ENCODE assay signal across 9 mouse cellular contexts in genomic region chr6:73254307-73255228, GRCm38 (mm10). TPM values are rescaled to one million over a fixed set of nuclear protein-coding genes. Genes with fewer than 3 reads are reported as not detected.
DNase-seq lines count a peak whose midpoint lies in the region; TF ChIP-seq lines count a peak whose summit lies in the region.
"Had no signal": no experiment of that assay in that cellular context is flagged by ENCODE, and none has a peak within 500 bp of the region (broad histone marks: within the 10 kb centered on the region; RNA-seq: fewer than 3 reads in every experiment).

No protein-coding gene starts in this region.

- H3K27ac ChIP-seq in spleen, adult 2 months (ENCODE audit: insufficient read depth, low read length), result peak overlapping the region; percentile 83
- H3K27ac ChIP-seq: midbrain, embryonic 12.5 days had no signal

- peak; percentile 32 to 36 for DNase-seq in gastrocnemius, adult 8-10 months (ENCODE audit: low spot score in 2 of 2)
- DNase-seq in gastrocnemius, postnatal 14 days, result no peak
- DNase-seq in spleen, adult 2 months (ENCODE audit: low read depth in 1 of 2, low spot score in 2 of 2), result peak; percentile 31 to 41
- no peak for DNase-seq in spleen, adult 12 weeks (ENCODE audit: low spot score)
- peak; percentile 39 for DNase-seq in induced T-regulatory cell, adult 2 months (ENCODE audit: low read depth)
- DNase-seq in thymus, postnatal 25 days, result peak; percentile 17
- DNase-seq in ovary, postnatal 10 days (ENCODE audit: low spot score), result no peak
- DNase-seq in ovary, postnatal 14 days (ENCODE audit: low spot score), result no peak

- H3K4me3 ChIP-seq in spleen, adult 2 months (ENCODE audit: extremely low read depth, insufficient read depth, insufficient read length), result no peak overlapping the region
- H3K4me3 ChIP-seq: midbrain, embryonic 12.5 days had no signal

- H3K36me3 ChIP-seq in spleen, adult 2 months (ENCODE audit: control insufficient read depth, insufficient read depth, low read length), result peaks cover 11% of the 10 kb centered on the region

- TF ChIP-seq CTCF in spleen, adult 2 months (IDR thresholded peaks at IDR 0.05; ENCODE audit: extremely low read depth, insufficient read depth, insufficient read length, insufficient replicate concordance), result no peak

- no peaks in the 10 kb centered on the region for H3K27me3 ChIP-seq in spleen, adult 2 months (ENCODE audit: control insufficient read depth, insufficient read depth, low read length)
- H3K27me3 ChIP-seq: midbrain, embryonic 12.5 days had no signal

- H3K4me1 ChIP-seq in spleen, adult 2 months (ENCODE audit: control insufficient read depth, insufficient read depth, insufficient read length), result peaks cover 15% of the 10 kb centered on the region; the same call in 1 of the 2 replicates

- WGBS in spleen, adult 2 months, result 29% methylated on average over 9 of the region's 9 CpGs

- intact Hi-C loops in gastrocnemius, postnatal 14 days (cut with DNase I; ENCODE audit: low total_unique reads), result no loop called here

- no peak for TF ChIP-seq POLR2A in spleen, adult 2 months (IDR thresholded peaks at IDR 0.05; ENCODE audit: low read depth, low read length)

RNA-seq across cellular contexts. Expression of gene Suclg1, which starts 6.4 kb away (rescaled TPM):
- total RNA-seq in gastrocnemius, adult 8-10 months (2022), result 100 to 1,000 TPM; 282 to 315 (median 288) TPM
- 100 to 1,000 TPM; 355 to 426 TPM for total RNA-seq in gastrocnemius, postnatal 14 days (2021)
- 19.0 and 20.9 TPM in 2 replicates for polyA plus RNA-seq in spleen, adult 2 months (2012; rRNA removed)

RNA-seq across cellular contexts. Expression of gene Dnah6, which starts 33.1 kb away (rescaled TPM):
- total RNA-seq in gastrocnemius, adult 8-10 months (2022), result under 1 TPM in 2 of 4 experiments, not detected in 2; 0.02 TPM
- under 1 TPM; 0.04 to 0.06 TPM for total RNA-seq in gastrocnemius, postnatal 14 days (2021)
- polyA plus RNA-seq in spleen, adult 2 months (2012; rRNA removed), result 0.01 TPM in 2 replicates

Comparison
In these comparisons a context has a peak if more than half of its experiments do, and no peak if none do; other contexts are left out.
1. DNase-seq: peak in gastrocnemius, adult 8-10 months (2 of 2), spleen, adult 2 months (2 of 2), induced T-regulatory cell, adult 2 months (single experiment) and thymus, postnatal 25 days (single experiment); none in gastrocnemius, postnatal 14 days (single experiment), spleen, adult 12 weeks (single experiment), ovary, postnatal 10 days (single experiment) and ovary, postnatal 14 days (single experiment).